Mouse (Mus musculus) bone marrow macrophage, adult 2 months (primary cell): ENCODE results near the gene Cyp1a1.

Experiments
- CTCF ChIP-seq: IDR thresholded peaks from 2 replicates; pipeline ENCODE4 v1.5.1; 2012; ENCODE audit warnings: low read depth, mild to moderate bottlenecking, low read length, moderate library complexity
- POLR2A ChIP-seq: IDR thresholded peaks from 2 replicates; pipeline ENCODE4 v1.6.1; 2012; ENCODE audit warnings: mild to moderate bottlenecking, low read depth, low read length, borderline replicate concordance

GRCm38 (mm10) chr9:57706496-57706895, 18.8 kb downstream of the Cyp1a1 start:
- no peak for TF ChIP-seq CTCF
- no peak for TF ChIP-seq POLR2A
